Mouse (Mus musculus): ENCODE measurements around the gene Mrgprb4.

The Mrgprb4 gene

DNA sequence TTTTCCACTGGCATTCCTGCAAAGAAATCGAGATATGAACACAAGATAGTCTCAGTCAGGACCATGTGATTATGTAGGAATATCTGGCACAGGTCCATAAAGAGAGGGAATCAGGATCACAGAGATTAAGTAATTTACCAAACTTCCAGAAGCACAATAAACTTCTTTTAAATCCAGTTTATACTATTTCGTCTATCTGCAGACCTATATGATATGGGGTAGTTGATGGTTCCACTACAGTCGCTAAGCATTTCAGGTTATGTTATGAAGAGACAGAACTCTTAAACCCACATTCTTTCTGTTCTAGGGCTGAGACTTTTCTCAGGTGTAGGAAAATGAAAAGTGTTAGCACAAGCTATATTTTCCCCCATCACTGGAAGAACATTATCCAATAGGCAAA is at the start of gene Mrgprb4:
TSS of gene Mrgprb4 (minus strand) at position 101 of the 400 bp plus-strand sequence.
- no peak for DNase-seq (ENCODE audit: low spot score in 2 of 2)

DNA sequence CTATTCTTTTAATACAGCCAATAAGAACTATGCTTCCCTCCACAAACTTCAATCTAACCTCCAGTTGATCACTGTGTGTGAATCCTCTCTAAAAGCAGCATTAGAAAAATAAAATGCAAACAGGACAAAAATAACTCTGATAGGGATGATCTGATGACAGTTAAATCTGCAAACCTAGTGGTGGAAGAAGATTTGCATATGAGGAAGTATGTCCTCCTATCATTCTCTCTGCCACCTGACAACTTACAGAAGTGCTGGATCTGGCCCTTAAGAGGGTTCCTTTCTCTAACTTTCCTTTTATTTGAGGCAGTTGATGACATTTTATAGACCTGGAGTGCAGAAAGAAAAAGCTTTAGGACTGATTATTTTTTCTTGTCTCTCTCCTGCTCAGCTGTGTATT is 27.0 kb upstream of the Mrgprb4 start:
- DNase-seq (ENCODE audit: low spot score in 2 of 2): no peak

- DNase-seq (ENCODE audit: low spot score in 2 of 2): no peak
These were observed 26.0 kb upstream of the Mrgprb4 start for GRCm38 (mm10) chr7:48225065-48225464.

GRCm38 (mm10) chr7:48168919-48169318 is 30.2 kb downstream of the Mrgprb4 start, which contains the start of gene Mrgprb5:
Gene Mrgprb5, minus strand, starts transcription at chr7:48169019.
- no peak for DNase-seq (ENCODE audit: low spot score in 2 of 2)

DNA sequence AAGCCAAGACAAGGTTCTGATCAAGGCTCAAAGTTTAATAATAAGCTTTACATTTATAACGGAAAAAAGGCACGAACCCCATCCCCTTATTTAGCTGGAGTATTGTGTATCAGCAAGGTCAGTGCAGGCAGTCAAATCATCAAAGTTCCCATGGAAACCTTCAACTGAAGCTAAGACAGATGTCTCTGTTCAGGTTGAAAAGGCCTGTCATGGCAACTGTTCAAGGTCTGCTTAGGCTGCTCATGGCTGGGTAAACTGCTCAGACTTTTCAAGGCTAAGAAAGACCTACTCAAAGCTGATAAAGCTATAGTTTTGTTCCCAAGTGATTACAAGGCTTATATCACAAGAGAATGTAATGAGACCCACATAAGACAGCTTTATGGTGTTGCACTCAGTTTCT is 31.6 kb downstream of the Mrgprb4 start:
- DNase-seq (ENCODE audit: low spot score in 2 of 2): no peak

All from spleen, postnatal 14 days (tissue).